Mouse (Mus musculus): ENCODE measurements around the gene Itsn1. TPM values are rescaled to one million over a fixed set of nuclear protein-coding genes. Genes with fewer than 3 reads are reported as not detected.

The Itsn1 gene
- total RNA-seq (2021), result 10 to 100 TPM; 31.7 to 52.0 TPM
- long read RNA-seq, experiment 1, full-length matches to known transcripts, result 1 of 11 reads
- long read RNA-seq, experiment 1, partial matches to known transcripts, result 3 of 11 reads
- long read RNA-seq, experiment 1, other reads (novel, unspliced or antisense), result 7 of 11 reads
- long read RNA-seq, experiment 2, full-length matches to known transcripts, result 11 of 20 reads
- long read RNA-seq, experiment 2, partial matches to known transcripts, result 4 of 20 reads
- long read RNA-seq, experiment 2, other reads (novel, unspliced or antisense), result 5 of 20 reads

DNA sequence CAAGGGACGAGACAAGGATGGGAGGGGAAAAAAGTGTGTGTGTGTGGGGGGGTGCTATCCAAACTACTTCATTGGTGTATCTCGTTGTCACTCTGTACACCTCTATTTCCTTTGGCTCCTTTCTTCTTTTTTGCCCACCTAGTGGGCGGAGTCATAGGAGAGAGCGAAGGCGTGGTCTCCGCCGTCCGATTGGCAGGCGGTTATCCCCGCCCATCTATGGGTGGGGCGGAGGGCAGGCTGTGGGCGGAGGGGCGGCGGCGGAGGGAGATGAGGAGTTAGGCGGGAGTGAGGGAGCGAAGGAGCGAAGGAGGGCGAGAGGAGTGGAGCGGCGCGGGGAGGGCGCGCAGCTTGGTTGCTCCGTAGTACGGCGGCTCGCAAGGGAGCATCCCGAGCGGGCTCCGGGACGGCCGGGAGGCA is at the start of gene Itsn1:
Gene Itsn1, plus strand, starts transcription at position 216 of the 417 bp plus-strand sequence.
- DNase-seq, result peak; percentile 99

DNA sequence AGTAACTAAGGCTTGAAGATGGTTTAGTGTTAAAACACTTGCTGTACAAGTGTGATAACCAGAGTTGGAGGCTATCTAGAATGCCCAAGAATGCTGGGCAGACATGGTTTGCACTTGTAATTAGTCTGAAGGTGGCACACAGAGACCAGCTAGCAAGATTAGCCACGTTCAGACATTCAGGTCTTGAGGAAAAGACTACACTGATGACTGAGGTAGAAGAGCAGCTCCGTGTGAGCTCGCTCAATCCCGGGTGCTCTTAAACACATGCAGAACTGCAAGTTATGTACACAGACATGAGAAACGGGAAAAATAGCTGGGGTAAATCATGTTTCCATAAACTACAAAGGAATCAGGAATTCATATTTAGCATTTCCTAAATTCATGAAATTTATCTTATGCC is 48.4 kb upstream of the Itsn1 start:
- DNase-seq, result no peak

DNA sequence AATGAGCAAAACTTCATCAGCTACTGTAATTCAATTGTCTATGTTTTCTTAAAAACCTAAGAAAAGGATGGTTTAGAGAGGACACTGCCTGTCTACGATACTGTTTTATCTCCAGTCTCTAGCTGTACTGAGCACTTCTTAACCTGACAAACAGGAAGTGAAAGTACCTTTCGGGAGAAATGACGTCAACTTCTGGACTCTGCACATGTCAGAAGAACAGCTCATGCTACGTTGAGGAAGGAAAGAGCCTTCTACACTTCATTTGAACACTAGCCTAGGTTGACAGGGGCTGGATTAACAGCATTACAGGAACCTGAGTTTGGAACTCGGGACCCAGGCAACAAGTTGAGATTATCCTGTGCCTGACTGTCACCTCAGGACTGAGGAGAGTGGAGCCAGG is 43.6 kb upstream of the Itsn1 start:
- no peak for DNase-seq

DNA sequence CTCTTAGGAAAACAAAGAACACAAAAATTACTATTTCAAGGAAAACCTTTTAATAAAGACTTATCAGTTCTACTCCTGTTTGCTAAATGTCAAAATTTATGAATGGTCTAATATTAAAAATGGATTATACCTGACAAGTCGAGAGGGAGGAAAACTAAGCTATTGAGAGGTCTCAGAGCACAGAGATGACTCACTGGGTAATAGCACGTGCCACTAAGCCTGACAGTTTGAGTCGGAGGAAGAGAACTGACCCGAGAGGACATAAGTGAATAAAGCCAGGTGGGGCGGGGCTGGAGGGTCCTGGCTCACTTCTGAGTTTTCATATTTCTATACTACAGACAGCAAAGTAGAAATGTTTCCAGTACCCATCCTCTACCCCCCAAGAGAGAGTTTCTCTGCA is 42.7 kb upstream of the Itsn1 start:
- no peak for DNase-seq

DNA sequence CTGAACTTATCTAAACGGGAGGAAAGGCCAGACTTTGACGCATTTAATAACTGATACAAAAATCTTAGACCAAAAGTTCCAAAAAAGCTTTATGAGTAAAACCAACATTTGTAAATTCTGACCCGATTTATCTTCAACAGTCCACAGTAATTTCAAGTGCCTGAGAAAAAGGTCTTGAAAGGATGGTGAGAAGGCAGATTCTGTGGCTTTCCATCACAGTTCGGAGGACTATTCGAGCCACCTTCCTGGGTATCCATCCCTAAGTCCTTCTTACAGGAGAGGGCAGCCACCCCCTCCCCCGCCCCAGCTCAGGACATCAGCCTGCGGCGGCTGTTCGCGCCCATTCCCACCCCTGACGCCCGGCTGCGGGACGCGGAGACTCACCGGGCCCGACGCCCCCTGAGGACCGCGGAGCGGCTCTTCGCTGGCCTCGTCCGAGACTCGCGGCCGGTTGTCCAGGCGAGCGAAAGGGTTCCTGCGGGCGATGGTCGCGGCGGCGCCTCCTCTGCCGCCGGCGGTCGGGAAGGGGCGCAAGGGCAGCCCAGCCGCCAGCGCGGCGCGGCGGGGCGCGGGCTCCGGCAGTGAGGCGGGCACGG is 41.0 kb upstream of the Itsn1 start:
- no peak for DNase-seq

DNA sequence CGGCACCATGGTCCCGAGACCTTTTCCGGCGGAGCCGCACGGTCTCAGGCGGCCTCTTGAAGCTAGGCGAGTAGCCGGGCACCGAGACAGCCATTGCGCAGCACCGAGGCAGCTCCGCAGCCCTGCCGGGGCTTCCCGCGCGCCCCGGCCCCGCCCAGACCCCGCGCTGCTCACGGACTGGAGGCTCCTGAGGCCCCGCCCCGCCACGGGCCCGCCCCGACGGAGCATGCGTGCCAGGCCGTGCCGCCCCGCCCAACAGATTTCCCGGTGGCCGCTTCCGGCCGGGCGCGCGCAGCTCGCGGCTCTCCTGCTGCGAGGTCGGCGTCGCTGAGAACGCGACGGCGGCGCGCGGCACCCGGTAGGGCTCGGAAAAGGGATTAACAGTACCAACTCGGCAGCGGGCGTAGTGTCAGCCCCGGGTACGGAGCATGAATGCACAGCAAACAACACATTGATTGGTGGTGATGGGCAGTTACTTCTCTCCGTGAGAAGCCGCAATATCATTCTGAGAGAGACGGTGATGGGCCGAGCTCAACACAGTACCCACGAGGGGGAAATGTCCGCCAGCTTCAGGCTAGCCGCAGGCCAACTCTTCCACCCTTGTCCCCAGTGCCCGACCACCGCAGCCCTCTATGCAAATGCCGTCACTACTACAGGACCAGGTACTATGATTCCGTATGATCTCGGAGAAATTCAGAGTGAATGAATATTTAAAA is 40.3 kb upstream of the Itsn1 start, which contains the start of gene Donson:
Gene Donson, minus strand, starts transcription at position 152 of the 716 bp plus-strand sequence.
- peak; percentile 99 for DNase-seq

DNA sequence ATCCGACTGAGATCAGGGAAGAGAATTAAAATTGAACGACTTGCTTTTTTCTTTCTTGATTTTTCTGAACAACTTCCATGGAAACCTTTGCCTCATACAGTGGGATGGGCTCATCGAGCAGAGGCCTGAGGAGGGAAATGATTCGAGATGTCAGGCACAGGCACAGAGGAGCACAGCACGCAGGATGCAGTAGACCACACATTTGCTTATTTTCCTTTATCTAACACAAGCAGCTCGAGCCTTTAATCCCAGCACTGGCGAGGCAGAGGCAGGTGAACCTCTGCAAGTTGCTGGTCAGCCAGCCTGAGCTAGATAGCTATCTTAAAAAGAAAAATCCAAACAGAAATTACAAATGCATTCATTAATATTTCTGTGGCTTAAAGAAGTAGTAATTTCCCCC is 39.3 kb upstream of the Itsn1 start:
- no peak for DNase-seq

DNA sequence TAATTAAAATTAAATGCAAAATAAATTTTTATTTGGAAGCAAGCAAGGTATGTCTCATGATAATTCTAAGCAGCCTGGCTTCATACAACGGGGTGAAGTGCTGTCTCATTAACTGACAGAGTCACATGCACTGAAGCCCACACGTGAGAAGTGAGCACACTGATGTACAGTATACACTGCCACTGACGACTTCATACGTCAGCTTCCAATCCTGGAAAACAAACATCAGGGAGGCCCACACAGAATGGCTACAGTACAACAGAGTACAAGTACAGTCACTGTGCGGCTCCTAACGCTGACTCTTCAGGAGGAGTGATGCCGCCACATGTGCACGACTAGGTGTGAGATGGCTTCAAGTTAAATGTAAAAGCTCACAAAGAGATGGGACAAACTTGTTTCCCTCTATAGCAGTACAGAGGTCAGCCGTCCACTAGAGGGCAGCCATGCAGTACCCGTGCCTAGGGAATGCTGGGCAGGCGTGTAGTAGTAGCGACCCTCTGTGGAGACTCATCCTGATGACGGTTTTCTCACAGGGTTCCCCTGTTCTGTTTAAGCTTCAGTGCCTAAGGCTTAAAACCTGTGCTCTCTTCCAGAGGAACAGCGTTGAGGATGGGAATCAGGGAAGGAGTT is 34.5 kb upstream of the Itsn1 start:
- DNase-seq, result peak; percentile 86

DNA sequence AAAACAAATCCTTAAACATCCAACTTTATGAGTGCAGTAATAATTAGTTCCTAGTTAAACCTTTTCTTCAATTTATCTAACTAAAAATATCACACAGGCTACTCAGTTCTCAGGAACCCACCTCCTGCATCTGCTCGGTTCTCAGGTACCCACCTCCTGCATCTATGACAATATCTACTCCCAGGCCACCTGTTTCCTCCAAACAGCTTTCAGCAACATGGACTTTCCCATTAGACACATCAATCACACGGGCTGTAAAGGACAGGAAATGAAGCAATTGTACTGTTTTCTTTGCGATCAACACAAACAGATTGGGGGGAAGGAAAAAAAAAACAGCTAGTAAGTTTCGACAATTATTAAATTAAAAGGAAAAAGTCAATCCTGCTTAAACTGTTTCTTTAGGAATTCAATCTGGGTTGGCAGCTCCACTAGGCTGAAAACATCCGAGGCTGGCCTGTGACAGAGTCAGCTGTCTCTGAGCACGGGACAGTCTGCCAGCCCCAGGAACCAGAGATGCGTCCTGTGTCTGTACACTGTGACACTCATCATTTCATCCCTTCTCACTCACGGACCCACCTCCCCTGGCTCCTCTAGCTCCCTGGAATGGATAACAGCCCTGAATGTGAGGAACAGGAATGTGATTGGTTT is 33.8 kb upstream of the Itsn1 start:
- no peak for DNase-seq

DNA sequence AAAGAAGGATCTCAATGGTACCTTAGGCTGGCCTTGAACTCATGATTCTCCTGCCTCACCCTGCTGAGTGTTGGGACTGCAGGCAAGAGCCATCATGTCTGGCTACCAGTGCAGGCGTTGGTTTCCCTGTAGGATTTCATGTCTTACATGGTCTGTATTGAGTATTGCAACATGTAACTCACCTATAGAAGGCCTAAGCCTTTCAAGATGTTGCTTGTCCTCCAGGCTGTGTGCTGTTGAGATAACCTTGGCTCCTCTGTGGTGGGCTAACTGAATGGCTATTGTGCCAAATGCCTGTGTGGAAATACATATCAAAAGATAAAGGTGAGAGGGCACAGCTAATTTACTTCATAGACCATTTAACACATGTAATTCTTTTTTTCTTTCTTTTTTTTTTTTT is 30.1 kb upstream of the Itsn1 start:
- no peak for DNase-seq

DNA sequence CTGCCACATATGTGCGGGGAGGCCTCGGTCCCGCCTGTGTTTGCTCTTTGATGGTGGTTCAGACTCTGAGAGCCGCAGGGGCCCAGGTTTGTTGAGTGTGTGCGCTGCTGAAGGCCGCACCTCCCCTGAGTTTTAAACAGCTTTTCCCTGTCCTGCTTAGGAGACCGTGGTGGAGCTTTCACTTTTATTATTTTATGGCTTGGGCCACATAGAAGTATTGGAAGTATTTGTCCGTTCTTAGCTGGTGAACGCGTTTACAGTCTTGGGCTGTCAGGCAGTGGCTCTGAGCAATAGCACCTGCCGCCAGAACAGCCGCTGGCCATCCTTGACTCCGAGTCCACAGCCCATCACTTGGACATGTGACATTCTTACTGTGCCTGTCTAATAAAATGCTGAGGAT is 27.2 kb upstream of the Itsn1 start:
- no peak for DNase-seq

DNA sequence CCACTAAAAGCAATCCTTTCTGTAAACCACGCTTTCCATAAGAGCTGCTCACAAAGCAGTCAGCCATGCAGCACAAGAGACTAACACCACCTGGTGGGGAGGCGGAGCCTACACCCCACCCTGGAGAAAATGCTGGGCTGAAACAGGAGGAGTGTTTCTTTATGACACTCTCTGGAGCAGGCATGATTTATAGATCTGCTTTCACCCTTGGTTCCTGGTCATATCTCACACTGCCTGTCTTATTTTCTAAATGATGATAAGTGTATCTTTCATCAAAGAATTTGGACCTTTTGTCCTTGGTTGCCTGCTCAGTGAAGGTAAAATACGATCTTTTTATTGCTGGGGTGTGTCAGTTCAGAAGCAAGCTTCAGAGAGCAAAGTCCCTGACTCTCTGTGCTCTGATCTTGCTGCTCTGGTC is 26.3 kb upstream of the Itsn1 start:
- no peak for DNase-seq

DNA sequence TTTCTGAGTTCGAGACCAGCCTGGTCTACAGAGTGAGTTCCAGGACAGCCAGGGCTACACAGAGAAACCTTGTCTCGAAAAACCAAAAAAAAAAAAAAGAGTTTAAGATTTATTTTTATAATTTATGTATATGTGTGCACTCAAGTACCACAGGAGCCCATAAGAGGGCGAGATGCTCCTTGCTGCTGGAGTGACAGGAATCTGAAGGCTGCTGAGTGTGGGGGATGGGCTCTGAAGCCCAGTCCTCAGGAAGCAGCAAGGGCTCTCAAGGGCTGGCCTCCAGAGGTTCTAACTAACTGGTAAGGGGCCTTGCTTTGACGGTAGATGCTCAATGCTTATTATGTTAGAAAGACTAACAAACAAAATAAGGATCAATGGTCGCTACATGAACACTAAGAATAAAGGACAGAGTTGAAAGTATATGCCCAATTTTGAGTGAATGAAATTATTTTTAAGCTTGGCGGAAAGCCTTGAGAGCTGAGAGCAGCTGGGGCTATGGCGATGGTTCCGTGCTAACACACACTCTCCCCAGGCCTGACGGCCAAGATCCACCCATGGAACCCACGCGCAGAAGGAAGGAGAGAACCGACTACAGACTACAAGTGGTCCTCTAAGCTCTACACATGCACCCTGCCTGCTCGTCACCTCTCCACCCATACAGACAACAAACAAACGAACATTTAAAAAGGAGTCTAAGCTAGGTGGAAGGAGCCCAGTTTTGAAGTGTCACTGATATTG is 24.3 kb upstream of the Itsn1 start:
- no peak for DNase-seq

DNA sequence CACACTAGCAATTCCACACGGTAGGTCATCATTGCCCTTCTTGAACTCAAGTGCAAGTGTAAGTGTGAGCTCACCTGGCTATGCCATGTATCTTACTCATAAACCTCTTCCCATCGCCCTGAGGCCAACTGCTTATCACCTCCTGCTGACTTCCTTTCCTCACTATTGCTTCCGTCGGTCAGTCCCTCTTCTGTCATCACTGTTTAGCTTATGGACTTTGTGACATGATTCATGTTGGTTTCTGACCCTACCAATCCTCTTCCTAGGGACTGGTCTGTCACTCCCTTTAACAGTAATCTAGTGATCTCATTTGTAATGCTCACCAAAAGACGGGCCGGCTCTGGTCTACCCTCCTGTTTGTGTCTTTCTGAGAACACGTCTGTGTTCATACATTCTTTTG is 18.8 kb upstream of the Itsn1 start:
- DNase-seq, result no peak

DNA sequence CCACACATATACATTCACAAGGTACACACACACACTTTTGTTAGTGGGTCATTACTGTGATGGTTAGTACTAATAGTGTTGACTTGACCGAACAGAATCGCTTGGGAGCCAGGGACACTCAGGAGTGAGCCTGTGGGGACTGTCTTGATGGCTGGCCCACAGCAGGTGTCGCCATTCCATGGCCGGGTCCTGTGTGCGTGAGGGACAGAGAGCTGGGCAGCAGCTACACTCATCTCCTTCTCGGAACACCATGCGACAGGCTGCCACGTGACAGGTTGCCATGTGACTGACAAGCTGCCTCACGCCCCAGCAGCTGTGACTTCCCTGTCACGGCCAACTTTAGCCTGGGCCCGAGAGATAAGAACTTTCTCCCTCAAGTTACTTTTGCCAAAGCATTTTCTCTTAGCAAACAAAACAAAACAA is 12.1 kb upstream of the Itsn1 start:
- DNase-seq, result no peak

DNA sequence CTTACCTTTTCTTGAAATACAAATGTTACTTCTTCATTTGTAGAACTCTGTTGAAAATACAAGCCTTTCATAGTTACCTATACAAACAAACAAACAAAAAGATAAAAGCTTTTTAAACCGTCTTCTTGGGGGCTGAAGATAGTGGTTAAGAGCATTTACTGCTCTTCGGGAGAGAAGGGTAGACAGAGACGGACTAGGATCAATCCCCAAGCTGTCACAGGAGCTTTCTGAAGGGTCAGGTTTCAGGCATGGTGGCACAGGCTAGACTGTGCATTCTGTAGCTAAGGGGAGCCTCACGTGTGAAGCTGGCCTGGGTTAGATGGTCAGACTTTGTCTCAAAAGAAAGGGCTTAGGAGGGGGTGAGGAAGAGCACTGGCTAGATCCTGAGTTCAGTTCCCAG is 11.7 kb upstream of the Itsn1 start:
- no peak for DNase-seq

DNA sequence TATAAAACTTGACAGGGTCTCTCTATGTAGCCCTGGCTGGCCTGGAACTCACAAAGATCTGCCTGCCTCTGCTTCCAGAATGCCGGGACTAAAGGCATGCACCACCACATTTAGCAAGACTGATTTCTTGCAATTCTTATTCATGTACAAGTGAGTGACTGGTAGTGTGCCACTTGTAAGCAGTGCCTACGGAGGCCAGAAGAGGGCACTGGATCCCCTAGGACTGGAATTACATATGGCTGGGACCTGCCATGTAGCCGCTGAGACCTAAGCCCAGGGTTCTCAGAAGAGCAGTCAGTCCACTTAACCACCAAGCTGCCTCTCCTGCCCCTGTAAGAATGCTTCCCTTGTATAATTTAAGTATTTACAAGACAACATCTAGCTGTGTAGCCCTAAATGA is 4.8 kb upstream of the Itsn1 start:
- DNase-seq, result peak; percentile 77

DNA sequence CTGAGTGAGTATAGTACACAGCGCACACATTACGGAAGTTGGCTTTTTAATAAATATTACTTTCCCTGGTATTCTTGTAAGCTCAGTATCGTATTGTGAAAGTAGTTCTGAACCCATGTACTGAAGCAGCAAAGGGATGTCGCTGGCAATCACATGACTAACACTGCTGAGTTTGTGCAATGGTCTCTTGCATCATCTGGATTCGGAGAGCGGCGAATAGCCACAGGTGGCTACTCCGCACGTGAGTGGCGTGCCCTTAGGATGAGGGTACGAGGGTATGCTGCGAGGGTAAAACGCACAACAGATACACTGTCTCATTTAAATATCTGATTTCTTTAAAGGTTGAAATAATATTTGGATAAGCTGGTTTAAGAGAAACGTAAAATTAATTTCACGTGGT is 1.6 kb upstream of the Itsn1 start:
- DNase-seq, result peak; percentile 64

DNA sequence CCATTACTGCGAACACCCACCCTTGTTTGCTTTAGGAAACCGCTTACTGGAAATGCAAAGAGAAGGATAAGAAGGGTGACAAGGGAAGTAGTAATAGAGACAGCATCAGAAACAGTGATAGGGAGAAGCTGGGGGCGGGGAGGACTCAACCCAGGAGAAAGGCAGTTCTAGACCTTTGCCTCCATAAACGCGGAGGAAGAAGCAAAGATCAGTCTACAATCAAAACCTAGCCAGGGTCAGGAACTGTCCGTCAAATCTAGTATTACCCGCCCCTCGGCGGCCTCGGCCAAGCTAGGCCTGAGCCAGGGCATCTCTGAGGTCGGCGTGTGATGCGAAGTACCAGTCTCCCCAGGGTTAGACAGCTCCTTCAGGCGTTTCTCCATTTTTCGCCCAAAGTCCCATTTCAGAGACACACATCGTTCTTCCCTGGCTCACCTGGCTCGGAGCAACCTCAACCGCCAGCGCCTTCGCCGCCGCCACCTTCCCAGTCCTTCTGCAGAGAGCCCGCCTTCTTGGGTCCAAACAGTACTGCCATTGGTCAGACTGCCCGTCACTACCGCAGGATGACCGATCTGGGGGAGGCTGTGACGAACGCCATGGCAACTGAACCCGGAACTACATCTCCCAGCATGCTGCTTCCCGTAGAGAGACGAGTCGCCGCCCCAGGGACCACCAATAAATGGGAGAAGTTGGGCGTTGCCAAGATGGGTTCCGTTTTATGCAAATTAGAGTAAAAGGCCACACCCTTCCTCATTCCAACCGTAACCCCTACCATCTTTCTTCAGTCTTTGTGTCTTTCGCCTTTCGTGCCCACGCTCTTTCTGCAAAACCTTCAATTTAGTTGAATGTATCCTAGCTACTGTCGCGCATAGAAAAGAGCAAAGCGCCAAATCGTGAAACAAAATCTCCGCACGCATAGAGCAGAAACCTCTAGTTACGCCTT is 687 bp upstream of the Itsn1 start, which contains the start of gene Cryzl1:
Gene Cryzl1, minus strand, starts transcription at position 853 of the 943 bp plus-strand sequence.
- DNase-seq, result peak; percentile 98

DNA sequence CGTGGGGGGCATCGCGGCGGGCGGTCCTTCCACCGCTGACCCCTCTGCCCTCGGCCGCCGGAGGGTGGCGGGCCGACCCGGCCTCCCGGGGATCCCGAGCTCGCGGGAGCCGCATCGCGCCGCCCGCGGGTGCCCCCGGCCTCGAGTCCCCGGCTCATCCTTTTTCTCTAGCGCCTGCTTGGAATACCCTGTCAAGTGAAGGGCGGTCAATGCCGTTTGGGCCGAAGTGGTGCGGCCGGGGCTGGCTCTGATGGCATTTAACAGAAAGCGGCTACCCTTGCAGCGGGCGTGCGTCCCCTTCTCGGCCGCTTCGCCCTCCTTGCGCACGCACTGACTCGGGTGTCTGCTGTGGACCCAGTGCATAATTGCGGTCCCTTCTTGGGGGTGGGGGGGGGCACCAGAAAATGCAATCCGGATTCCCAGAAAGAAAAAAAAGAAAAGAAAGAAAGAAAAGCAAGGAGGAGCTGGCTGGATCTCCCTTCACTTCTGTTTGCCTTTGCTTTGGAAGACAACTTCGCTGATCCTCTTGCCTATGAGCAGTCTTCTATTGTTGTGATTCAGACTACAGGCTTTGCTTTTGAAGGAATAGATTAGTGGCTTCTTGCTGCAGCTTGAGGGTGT is 850 bp downstream of the Itsn1 start:
- DNase-seq, result peak; percentile 61

Data from adrenal gland, postnatal 10 days (tissue).